Mouse (Mus musculus) ES-Bruce4 (cell line): ENCODE measurements around the gene Prkce.

Experiments used
- EP300 ChIP-seq: IDR thresholded peaks from 2 replicates; pipeline ENCODE4 v1.6.1; 2011; ENCODE audit warnings: low read depth, low read length; ENCODE audit not compliant: insufficient read depth
- POLR2A ChIP-seq: IDR thresholded peaks from one replicate; pipeline ENCODE4 v1.8.1; 2011; ENCODE audit warnings: low read length; ENCODE audit not compliant: insufficient read depth

GRCm38 (mm10) chr17:86458302-86458980, 290.9 kb downstream of the Prkce start:
- TF ChIP-seq EP300: no peak
- no peak for TF ChIP-seq POLR2A
